Mouse (Mus musculus) mouse embryonic stem cell (cell line): ENCODE measurements around the gene Fhl3.
"Not testable (repeated sequence)": the region's sequence is repeated elsewhere in the genome, so short reads cannot be mapped to it uniquely, and the experiment has no call there.

Source experiments
- in situ Hi-C, 2 experiments: fragments of 300-500 bp; cut with MboI; formaldehyde crosslinking; loops; 1 replicate in 1 of 2; 3 replicates in 1 of 2; pipeline ENCODE4 v1.14.3; 2019 to 2020; ENCODE audit warnings: low sequenced_read_pairs in 2 of 2, low pct_unique_long_range_greater_than_20kb in 1 of 2, mixed read lengths in 1 of 2; ENCODE audit not compliant: unreplicated experiment in 1 of 2

Gene Fhl3

DNA sequence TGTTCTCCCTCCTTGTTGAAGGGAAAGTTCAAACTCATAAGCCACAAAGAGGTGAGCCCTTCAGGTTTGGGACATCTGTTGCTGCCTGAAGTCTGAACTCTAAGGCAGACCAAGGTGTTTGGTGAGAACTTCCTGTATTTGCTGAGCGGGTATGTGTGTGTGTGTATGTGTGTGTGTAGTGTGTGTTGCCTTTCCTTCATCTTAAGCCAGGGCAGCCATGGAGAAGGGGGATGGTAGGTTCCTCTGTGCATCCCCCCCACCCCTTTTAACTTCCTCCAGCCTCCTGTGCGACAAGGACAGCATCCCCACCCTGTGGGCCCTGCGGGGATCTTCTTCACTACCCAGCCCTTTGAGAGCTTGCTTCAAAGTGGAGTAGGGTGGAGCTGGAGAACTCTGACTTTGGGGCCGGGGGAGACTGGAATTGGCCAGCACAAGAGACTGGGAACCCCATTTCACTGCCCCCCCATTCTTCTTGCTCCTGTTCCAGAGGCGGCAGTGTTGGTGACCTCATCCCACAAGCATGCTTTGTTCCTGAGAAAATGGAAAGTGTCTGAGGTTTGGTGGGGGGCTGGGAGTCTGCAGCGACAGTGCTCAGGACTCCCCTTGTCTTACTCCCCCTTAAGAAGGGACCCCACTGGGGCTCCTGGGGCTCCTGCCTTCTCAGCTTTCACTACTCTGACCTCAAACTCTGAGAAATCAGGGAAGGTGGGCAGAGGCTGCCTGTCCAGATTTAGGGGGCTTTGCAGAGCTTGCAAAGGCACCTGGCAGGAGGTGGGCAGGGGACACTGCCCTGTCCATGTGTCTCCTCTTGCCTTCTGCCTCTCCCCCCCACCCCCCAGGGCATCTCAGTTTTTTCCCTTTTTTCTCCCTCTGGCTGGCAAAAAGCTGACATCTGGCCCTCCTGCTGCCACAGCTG lies 3.6 kb downstream of the Fhl3 start:
- in situ Hi-C loops: no loop called here

DNA sequence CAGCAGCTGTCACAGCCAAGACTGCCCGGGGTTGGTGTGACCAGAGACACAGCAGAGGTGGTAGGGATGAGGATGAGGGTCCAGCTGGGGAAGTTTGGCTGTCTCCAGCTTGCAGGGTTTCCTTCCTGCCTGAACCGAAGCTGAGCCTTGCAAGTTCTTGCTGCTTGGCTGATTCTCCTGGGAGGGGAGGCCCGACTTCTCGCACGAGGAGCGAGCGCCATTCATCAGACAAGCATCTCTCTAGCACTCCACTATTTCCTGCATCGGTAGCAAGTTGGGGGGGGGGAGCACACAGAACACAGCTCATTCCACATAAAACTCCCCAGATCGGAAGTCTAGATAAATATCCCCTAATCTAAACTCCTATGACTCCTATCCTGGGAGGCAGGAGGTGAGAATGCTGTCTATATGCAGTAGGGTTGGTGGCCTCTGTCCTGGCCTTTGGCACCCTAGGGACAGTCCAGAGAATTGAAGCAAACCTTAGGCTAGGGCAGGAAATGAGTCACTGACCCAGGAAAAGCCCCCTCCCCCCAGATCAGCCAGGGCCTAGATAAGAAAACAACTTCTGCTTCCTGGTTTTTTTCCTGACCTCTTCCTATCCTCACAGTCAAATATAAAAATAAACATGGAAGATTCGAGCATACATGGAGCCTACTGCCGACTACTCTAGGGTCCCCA lies 4.4 kb downstream of the Fhl3 start:
- in situ Hi-C loops: no loop called here

DNA sequence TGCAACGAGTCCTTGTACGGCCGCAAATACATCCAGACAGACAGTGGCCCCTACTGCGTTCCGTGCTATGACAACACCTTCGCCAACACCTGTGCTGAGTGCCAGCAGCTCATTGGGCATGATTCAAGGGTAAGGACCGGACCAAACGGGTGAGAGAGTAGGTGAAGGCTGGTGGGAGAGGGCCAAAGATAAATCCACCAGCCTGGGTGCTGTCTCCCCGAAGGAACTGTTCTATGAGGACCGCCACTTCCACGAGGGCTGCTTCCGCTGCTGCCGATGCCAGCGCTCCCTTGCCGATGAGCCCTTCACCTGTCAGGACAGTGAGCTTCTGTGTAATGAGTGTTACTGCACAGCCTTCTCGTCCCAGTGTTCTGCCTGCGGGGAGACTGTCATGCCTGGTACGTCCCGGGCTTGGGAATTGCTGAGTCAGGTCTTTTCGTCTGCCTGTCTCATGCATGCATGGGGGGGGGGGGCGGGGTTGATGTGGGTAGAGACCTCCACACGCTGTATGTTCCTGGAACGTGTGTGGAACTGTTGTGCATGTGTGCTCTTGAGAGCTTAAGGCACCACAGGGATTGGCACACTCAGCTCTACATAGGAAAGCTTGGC lies 5.3 kb downstream of the Fhl3 start:
- in situ Hi-C loops: no loop called here

DNA sequence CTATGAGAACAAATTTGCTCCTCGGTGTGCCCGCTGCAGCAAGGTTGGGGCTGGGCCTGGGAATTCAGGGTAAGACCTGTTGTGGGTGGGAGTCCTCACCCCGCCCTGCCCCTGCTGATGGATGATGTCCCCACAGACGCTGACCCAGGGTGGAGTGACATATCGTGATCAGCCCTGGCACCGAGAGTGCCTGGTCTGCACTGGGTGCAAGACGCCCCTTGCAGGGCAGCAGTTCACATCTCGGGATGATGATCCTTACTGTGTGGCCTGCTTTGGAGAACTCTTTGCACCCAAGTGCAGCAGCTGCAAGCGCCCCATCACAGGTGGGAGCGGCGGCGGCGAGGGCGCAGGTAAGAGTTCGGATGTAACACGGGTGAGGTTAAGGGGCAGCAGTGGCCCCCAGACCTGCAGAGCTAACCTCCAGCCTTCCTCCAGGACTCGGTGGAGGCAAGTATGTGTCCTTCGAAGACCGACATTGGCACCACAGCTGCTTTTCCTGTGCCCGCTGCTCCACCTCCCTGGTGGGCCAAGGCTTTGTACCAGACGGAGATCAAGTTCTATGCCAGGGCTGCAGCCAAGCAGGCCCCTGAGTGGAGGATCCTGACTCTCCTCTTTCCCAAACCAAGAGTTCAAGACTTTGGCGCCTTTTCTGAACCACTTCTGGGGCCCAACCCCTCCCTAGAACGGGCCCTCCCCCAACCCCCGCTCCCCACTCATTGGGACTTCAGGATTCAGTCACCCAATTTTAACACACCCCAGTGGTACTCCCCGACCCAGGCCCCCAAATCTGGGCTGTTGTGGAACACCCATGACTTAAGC lies 7.1 kb downstream of the Fhl3 start:
- in situ Hi-C loops: not testable (repeated sequence)

DNA sequence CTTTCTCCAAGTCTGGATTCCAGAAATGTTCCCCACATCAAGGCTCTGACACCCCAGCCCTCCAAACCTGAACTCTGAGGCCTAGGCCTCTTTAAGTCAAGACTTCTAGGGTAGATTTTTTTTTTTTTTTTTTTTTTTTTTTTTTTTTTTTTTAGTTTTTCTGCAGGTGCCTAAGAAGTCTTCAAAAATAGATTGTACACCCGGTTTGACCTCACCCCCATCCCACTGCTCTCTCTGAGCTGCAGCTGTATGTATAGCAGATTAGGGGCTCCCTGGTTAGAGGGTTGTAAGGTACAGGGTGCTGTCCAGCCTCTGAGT lies 7.7 kb downstream of the Fhl3 start:
- in situ Hi-C loops: not testable (repeated sequence)

DNA sequence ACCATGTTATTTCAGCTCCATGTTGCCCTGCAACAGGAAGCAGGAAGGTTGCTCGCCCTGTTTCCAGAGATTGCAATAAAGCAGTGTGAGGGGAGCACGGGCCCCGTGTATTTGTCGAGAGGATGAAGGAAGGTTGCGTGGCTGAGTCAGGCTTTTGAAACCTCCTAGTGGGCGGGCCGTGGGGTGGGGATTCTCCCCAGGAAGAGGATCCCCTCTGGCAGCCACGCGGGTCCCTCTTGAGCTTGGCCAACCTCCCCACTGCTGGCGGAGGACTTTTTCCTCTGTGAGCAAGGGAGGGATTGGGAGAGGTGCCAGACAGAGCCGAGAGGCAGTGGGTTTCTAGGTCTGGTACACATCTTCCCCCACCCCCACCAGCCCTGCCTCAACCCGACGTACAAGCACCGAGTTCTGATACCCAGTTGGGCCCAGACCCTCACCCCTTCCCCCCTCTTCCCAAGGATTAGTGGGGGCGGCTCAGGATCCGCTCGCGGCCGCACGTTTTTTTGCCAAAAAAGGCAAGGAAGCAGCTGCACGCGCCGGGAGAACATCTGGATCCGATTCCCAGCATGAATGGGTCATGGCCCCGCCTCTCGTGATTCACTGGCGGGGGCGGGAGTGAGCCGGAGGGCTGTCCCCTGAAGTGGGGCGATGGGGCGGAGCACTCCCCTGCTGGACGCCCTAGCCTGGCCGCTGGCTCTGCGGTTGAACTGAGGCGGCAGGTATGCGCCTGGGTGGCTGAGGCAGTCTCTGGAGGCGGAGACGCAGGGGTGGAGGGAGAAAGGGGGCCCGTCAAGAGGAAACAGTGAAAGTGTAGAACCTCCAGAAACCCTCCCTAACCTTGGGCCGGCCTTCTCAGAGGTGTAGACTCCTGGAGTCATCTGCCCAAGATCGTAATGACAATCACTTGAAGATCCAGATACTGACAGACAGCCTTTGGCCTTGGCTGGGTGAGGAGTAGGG lies 8.3 kb downstream of the Fhl3 start:
- in situ Hi-C loops: no loop called here

DNA sequence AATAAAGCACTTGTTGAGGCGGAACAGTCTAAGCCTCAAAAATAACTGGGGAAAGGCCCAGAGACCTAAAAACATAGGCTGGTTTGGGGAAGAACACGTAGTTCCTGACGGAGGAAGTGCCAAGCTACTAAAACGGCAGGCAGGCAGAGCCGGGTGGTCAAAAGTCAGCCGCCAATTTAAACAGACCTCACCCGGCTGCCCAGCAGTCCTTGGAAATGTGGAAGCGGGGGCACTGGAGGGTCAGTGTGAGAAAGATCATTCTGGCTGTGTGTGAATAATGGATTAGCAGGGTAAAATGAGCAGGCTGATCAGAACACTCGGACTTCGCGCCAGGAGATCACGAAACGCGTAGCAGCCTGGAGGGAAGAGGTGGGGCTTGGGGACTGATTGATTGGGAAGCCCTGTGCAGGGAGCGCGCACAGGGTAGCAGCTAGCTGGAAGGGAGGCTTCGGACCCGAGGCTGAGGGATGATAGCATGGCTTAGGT lies 9.5 kb downstream of the Fhl3 start:
- in situ Hi-C loops: loop anchor here in 1 of 2 experiments (10.0 kb wide), 1 partner anchor 135 kb away; no protein-coding TSS in a partner anchor

DNA sequence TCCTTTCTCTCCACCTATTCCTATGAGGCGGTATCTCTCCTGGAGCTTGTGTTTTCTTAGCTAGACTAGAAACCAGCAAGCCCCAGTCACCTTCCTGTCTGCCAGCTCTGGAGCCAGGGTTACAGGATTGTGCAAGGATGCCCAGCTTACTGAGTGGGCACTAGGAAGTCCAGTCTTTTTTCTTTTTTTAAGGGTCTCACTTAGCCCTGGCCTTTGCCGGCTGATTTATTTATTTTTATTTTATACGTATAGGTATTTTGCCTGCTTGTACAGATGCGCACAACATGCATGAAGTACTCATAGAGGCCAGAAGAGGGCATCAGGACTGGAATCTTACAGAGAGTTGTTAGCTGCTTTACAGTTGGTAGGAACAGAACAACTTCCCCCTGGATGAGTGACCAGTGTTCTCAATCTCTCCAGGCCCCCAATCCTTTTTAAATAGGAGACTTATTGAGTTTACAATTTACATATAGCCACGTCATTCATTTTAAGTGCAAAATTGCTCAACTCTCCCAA lies 10.3 kb downstream of the Fhl3 start:
- in situ Hi-C loops: loop anchor here in 1 of 2 experiments (10.0 kb wide), 1 partner anchor 134 kb away; no protein-coding TSS in a partner anchor

DNA sequence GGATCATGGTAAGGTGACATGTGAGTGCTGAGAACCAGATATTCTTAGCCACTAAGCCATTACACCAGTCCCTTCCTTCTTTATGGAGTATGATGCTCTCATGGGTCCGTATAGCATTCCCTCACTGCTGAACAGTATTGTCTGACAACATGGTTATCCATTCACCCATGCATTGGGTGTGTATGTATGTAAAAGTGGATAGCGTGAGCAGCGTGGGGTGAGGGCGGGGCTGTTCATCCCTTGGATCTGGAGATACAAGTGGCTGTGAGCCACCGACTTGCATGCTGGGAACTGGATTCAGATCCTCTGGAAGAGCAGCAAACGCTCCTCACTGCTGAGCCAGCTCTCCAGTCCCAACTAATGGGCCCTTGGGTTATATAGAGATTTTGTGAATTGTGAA lies 12.1 kb downstream of the Fhl3 start:
- in situ Hi-C loops: loop anchor here in 1 of 2 experiments (10.0 kb wide), 1 partner anchor 132 kb away; no protein-coding TSS in a partner anchor

DNA sequence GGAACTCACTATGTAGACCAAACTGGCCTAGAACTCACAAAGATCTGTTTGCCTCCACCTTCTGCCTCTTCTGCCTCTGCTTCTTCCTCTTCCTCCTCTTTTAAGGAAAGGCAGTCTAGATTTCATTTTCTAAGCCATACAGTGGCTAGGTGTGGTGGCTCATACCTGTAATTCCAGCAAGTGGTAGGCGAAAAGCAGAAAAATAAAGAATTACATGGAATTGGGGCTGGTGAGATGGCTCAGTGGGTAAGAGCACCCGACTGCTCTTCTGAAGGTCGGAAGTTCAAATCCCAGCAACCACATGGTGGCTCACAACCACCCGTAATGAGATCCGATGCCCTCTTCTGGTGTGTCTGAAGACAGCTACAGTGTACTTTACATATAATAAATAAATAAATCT lies 13.3 kb downstream of the Fhl3 start:
- in situ Hi-C loops: loop anchor here in 1 of 2 experiments (10.0 kb wide), 1 partner anchor 131 kb away; no protein-coding TSS in a partner anchor

DNA sequence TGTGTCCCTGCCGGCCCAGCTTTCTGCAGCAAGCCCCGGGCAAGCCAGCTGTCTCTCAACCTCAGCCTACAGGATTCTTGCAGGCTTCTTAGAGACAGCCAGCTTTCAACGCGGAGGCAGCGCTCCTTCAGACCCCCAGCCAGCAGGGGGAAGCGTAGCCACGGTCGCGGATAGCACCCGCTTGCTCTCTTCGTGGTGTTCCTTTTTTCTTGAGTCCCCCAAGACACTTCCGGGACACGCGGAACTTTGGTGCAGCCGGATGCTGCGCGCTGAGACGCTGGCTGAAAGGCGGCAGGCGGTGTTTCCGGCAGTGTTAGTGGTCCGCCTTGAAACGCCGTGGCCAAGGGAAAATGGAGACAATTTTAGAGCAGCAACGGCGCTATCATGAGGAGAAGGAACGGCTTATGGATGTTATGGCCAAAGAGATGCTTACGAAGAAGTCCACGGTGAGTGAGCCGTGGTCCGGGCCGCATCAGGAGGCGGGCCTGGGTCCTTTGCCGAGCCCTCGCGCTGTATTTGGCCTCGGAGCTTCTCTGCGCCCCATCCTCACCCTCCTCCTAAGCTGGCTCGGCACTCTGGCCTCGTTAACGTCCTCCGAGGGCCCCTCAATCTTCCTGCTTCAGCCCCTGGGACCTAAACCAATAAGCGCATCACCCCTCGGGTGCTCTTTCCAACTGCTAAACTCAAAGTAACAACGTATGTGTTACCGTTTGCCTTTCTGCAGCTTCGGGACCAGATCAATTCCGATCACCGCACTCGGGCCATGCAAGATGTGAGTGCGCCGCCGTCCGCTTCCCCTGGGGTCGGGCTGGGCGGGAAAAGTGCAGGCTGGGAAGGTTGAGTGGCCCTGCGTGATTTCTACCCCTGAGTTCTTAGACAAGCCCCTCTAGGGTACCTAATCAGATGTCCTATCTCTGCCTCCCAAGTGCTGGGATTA lies 14.3 kb downstream of the Fhl3 start, which contains the start of gene Sf3a3:
TSS of gene Sf3a3 (plus strand) at position 232 of the 937 bp plus-strand sequence.
- in situ Hi-C loops: loop anchor here in 1 of 2 experiments (10.0 kb wide), 1 partner anchor 130 kb away; no protein-coding TSS in a partner anchor

DNA sequence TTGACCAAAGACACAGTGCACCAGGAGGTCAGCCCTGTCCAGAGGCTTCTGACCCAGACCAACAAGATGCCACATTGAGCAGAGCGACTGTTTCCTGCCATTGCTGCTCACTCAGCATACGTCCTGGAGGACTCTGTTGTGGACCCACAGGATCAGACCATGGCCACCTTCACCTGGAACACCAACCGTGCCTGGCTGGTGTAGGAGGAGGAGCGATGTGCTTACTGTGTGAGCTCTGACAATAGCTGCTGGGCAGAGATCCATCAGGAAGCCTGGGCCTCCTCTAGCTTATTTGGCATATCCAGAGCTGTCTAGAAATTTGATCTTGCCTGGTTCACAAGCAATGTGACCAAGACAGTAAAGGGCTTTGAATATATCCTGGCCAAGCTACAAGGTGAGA lies 18.6 kb downstream of the Fhl3 start:
- in situ Hi-C loops: loop anchor here in 1 of 2 experiments (10.0 kb wide), 1 partner anchor 126 kb away; no protein-coding TSS in a partner anchor

DNA sequence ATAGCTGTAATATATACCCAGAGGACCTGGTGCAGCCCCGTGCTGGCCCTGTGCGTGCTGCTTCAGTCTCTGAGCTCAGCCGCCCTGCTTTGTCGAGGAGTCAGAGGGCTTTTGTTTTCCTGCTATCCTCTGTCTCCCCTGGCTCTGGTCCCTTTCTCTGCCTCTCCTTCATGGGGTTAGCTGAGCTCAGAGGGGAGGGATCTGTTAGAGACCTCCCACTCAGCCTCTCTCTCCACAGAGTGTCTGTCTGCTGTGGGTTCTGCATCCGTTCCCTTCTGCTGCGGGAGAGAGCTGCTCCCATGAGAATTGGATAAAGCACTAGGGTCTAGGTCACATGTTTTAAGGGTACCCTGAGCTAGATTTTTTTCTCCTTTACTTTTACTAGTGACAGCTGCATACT lies 25.6 kb downstream of the Fhl3 start:
- in situ Hi-C loops: no loop called here

DNA sequence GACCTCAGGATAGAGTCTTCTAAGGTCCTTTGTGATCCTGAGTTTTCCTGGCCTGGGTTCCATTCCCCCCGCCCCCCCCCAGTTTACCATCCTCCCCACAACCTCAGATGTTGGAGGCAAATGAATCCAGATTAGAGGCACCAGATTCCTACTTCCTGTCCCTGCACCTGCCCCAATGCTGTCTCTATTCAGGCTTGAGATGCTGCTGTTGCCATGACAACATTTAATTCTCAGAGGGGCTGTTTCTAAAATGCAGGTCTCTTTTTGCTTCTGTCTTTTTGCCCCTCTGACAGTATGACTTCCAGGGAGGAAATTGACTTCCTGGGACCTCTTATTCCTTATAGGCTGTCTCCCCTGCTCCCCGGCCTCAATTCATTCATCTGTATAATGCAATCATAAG lies 36.5 kb downstream of the Fhl3 start:
- in situ Hi-C loops: no loop called here

DNA sequence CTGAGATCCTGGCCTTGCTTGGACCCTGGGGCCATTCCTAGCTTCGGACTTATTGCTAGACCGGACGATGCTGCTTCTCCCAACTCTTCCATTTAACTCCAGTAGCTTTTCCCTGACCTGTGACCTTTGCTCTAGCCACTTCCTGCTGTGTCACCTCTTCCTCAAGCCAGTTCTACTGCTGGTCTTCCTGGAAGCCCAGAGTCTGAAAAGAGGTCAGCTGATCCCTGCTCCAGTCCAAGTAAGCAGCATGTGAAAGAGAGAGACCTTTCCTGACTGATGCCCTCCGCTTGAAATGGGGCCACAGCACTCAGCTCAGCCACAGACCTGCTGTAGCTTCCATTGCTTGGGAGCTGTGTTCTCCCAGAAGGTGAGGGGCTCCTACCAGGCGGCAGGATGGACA lies 37.0 kb downstream of the Fhl3 start:
- in situ Hi-C loops: no loop called here

DNA sequence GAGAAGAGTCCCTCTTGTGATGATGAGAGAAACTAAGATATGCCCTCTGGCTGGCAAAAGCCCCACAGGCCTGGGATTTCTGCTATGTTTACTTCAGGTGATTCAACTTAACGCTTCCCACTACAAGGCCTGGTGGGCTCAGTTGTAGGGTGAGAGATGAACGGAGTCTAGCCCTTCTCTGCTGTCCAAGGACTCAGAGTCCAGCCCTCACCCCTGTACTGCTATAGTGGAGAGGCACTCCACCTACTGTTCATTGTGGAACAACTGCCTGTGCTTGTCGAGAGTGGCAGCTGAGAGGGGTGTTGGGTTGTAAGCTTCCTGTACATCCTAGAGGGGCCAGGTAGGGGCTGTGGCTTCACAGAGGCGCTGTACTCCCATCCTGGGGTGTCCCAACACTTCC lies 37.5 kb downstream of the Fhl3 start:
- in situ Hi-C loops: no loop called here
